Mouse (Mus musculus) fibroblast of lung, adult 2 months (primary cell): ENCODE measurements at regions not wholly inside any gene's neighbourhood (a gene's known extent, or its start where the extent isn't known, plus 50 kb on each side); places are given as distances from the start of the nearest gene placed in this dataset.

Experiments
- DNase-seq: peaks from one replicate; pipeline ENCODE4 v3.0.0-alpha.2; 2011; ENCODE audit warnings: low read depth

- no peak for DNase-seq
Measured at GRCm38 (mm10) chr5:85706598-85706997, 358.8 kb downstream of the Cenpc1 start.

- no peak for DNase-seq
Measured at GRCm38 (mm10) chr5:85706084-85706483, 359.3 kb downstream of the Cenpc1 start.

GRCm38 (mm10) chr5:85677872-85678271, 387.5 kb downstream of the Cenpc1 start:
- DNase-seq = no peak

- no peak for DNase-seq
Measured at GRCm38 (mm10) chr5:85671121-85671520, 394.3 kb downstream of the Cenpc1 start.

- no peak for DNase-seq
Measured at GRCm38 (mm10) chr5:85661487-85661886, 403.9 kb downstream of the Cenpc1 start.

GRCm38 (mm10) chr5:85621078-85621477, 444.3 kb downstream of the Cenpc1 start:
- DNase-seq = no peak

GRCm38 (mm10) chr5:85614783-85615182, 450.6 kb downstream of the Cenpc1 start:
- no peak for DNase-seq

- DNase-seq = no peak
Measured at GRCm38 (mm10) chr5:85612606-85613005, 452.8 kb downstream of the Cenpc1 start.

- DNase-seq = no peak
Measured at GRCm38 (mm10) chr5:85609104-85609503, 456.3 kb downstream of the Cenpc1 start.

- no peak for DNase-seq
Measured at GRCm38 (mm10) chr5:85598164-85598563, 467.2 kb downstream of the Cenpc1 start.

GRCm38 (mm10) chr5:85595082-85595447, 470.3 kb downstream of the Cenpc1 start:
- no peak for DNase-seq

- DNase-seq = no peak
Measured at GRCm38 (mm10) chr5:85594413-85595081, 470.8 kb downstream of the Cenpc1 start.

- DNase-seq = no peak
Measured at GRCm38 (mm10) chr5:85592236-85592635, 473.1 kb downstream of the Cenpc1 start.

GRCm38 (mm10) chr5:85586727-85587126, 478.7 kb downstream of the Cenpc1 start:
- no peak for DNase-seq

- no peak for DNase-seq
Measured at GRCm38 (mm10) chr5:85572531-85572930, 492.9 kb downstream of the Cenpc1 start.

- no peak for DNase-seq
Measured at GRCm38 (mm10) chr5:85571967-85572366, 493.4 kb downstream of the Cenpc1 start.

GRCm38 (mm10) chr5:85571381-85571780, 494.0 kb downstream of the Cenpc1 start:
- no peak for DNase-seq

- no peak for DNase-seq
Measured at GRCm38 (mm10) chr5:85536329-85536728, 529.1 kb downstream of the Cenpc1 start.

- no peak for DNase-seq
Measured at GRCm38 (mm10) chr5:85525385-85526194, 539.8 kb downstream of the Cenpc1 start.

- no peak for DNase-seq
Measured at GRCm38 (mm10) chr5:85505244-85505643, 560.1 kb downstream of the Cenpc1 start.

- DNase-seq = no peak
Measured at GRCm38 (mm10) chr5:85497261-85497660, 568.1 kb downstream of the Cenpc1 start.

- DNase-seq = no peak
Measured at GRCm38 (mm10) chr5:85485733-85486322, 579.6 kb downstream of the Cenpc1 start.

- no peak for DNase-seq
Measured at GRCm38 (mm10) chr5:85485157-85485556, 580.2 kb downstream of the Cenpc1 start.
